ENCODE assay signal across 16 mouse cellular contexts in genomic region chr8:95123455-95123854, GRCm38 (mm10). TPM values are rescaled to one million over a fixed set of nuclear protein-coding genes. Genes with fewer than 3 reads are reported as not detected.
A peak's percentile ranks its signal among the peaks of the same experiment; 100 is the strongest.
DNase-seq lines count a peak whose midpoint lies in the region; ATAC-seq and TF ChIP-seq lines count a peak whose summit lies in the region.
"Had no signal": no experiment of that assay in that cellular context is flagged by ENCODE, and none has a peak within 500 bp of the region (broad histone marks: within the 10 kb centered on the region; RNA-seq: fewer than 3 reads in every experiment).

No protein-coding gene starts in this region.

- no peaks in the 10 kb centered on the region for H3K9me3 ChIP-seq in forebrain, postnatal 0 days (ENCODE audit: low read length)
- H3K9me3 ChIP-seq in forebrain, embryonic 13.5 days (replicated peaks): no peaks in the 10 kb centered on the region
- H3K9me3 ChIP-seq in kidney, postnatal 0 days (replicated peaks; ENCODE audit: low read length): no peaks in the 10 kb centered on the region
- H3K9me3 ChIP-seq in kidney, embryonic 14.5 days (ENCODE audit: control insufficient read depth, low read length): no peaks in the 10 kb centered on the region
- H3K9me3 ChIP-seq in lung, postnatal 0 days (ENCODE audit: low read length): no peaks in the 10 kb centered on the region
- no peaks in the 10 kb centered on the region for H3K9me3 ChIP-seq in neural tube, embryonic 15.5 days (replicated peaks)
- H3K9me3 ChIP-seq: kidney, embryonic 15.5 days; limb, embryonic 12.5 days; lung, embryonic 15.5 days; stomach, embryonic 15.5 days had no signal

- H3K4me1 ChIP-seq in forebrain, postnatal 0 days (ENCODE audit: insufficient read depth): no peaks in the 10 kb centered on the region
- H3K4me1 ChIP-seq in forebrain, embryonic 13.5 days: no peaks in the 10 kb centered on the region
- peaks cover 6% of the 10 kb centered on the region for H3K4me1 ChIP-seq in kidney, postnatal 0 days (replicated peaks; ENCODE audit: insufficient read depth, low read length)
- H3K4me1 ChIP-seq in kidney, embryonic 14.5 days (ENCODE audit: control insufficient read depth, insufficient read depth, low read length): peaks cover 8% of the 10 kb centered on the region; the same call in 1 of the 2 replicates
- no peaks in the 10 kb centered on the region for H3K4me1 ChIP-seq in lung, postnatal 0 days (ENCODE audit: insufficient read depth, low read depth, low read length)
- 0 out of 2 replicates have a peak, but pooled peaks cover 3% of the 10 kb centered on the region for H3K4me1 ChIP-seq in neural tube, embryonic 15.5 days
- H3K4me1 ChIP-seq: limb, embryonic 12.5 days; lung, embryonic 15.5 days; stomach, embryonic 15.5 days had no signal

- H3K4me3 ChIP-seq in forebrain, postnatal 0 days (ENCODE audit: low read depth, low read length): no peak overlapping the region
- no peak overlapping the region for H3K4me3 ChIP-seq in forebrain, embryonic 13.5 days
- no peak overlapping the region for H3K4me3 ChIP-seq in kidney, postnatal 0 days (replicated peaks; ENCODE audit: low read depth, low read length)
- H3K4me3 ChIP-seq in kidney, embryonic 14.5 days (ENCODE audit: low read length): no peak overlapping the region
- H3K4me3 ChIP-seq in lung, postnatal 0 days (ENCODE audit: low read depth, low read length): no peak overlapping the region
- H3K4me3 ChIP-seq in neural tube, embryonic 15.5 days (replicated peaks): no peak overlapping the region
- H3K4me3 ChIP-seq: kidney, embryonic 15.5 days; limb, embryonic 12.5 days; lung, embryonic 15.5 days; stomach, embryonic 15.5 days had no signal

- H3K27ac ChIP-seq in forebrain, postnatal 0 days (ENCODE audit: low read depth, low read length): no peak overlapping the region
- H3K27ac ChIP-seq in forebrain, embryonic 13.5 days: no peak overlapping the region
- no peak overlapping the region for H3K27ac ChIP-seq in kidney, postnatal 0 days
- no peak overlapping the region for H3K27ac ChIP-seq in kidney, embryonic 14.5 days (ENCODE audit: low read depth, low read length)
- H3K27ac ChIP-seq in lung, postnatal 0 days (ENCODE audit: low read length): no peak overlapping the region
- H3K27ac ChIP-seq in neural tube, embryonic 15.5 days (replicated peaks): no peak overlapping the region
- H3K27ac ChIP-seq: kidney, embryonic 15.5 days; limb, embryonic 12.5 days; lung, embryonic 15.5 days; stomach, embryonic 15.5 days had no signal

- H3K9ac ChIP-seq in forebrain, postnatal 0 days: no peak overlapping the region
- H3K9ac ChIP-seq in forebrain, embryonic 13.5 days: no peak overlapping the region
- no peak overlapping the region for H3K9ac ChIP-seq in kidney, postnatal 0 days (ENCODE audit: low read depth, low read length)
- H3K9ac ChIP-seq in kidney, embryonic 14.5 days (ENCODE audit: low read depth, low read length): no peak overlapping the region
- H3K9ac ChIP-seq in lung, postnatal 0 days (replicated peaks; ENCODE audit: low read depth): no peak overlapping the region
- H3K9ac ChIP-seq in neural tube, embryonic 15.5 days (replicated peaks): no peak overlapping the region
- H3K9ac ChIP-seq: kidney, embryonic 15.5 days; limb, embryonic 12.5 days; lung, embryonic 15.5 days; stomach, embryonic 15.5 days had no signal

- no peak overlapping the region for H3K4me2 ChIP-seq in forebrain, postnatal 0 days (ENCODE audit: low read depth)
- H3K4me2 ChIP-seq in forebrain, embryonic 13.5 days: no peak overlapping the region
- H3K4me2 ChIP-seq in kidney, postnatal 0 days (ENCODE audit: low read length): no peak overlapping the region
- H3K4me2 ChIP-seq in kidney, embryonic 14.5 days (replicated peaks; ENCODE audit: low read depth, low read length): no peak overlapping the region
- H3K4me2 ChIP-seq in lung, postnatal 0 days (replicated peaks; ENCODE audit: low read depth, low read length): no peak overlapping the region
- H3K4me2 ChIP-seq in neural tube, embryonic 15.5 days: no peak overlapping the region
- H3K4me2 ChIP-seq: heart, embryonic 11.5 days; kidney, embryonic 15.5 days; limb, embryonic 12.5 days; lung, embryonic 15.5 days; stomach, embryonic 15.5 days had no signal

- no peaks in the 10 kb centered on the region for H3K27me3 ChIP-seq in forebrain, postnatal 0 days (ENCODE audit: insufficient read depth, low read length)
- H3K27me3 ChIP-seq in forebrain, embryonic 13.5 days: no peaks in the 10 kb centered on the region
- H3K27me3 ChIP-seq in kidney, postnatal 0 days (ENCODE audit: insufficient read depth, low read length): no peaks in the 10 kb centered on the region
- H3K27me3 ChIP-seq in kidney, embryonic 14.5 days (ENCODE audit: control insufficient read depth, insufficient read depth, low read length): no peaks in the 10 kb centered on the region
- no peaks in the 10 kb centered on the region for H3K27me3 ChIP-seq in lung, postnatal 0 days (replicated peaks; ENCODE audit: insufficient read depth, low read length)
- H3K27me3 ChIP-seq in neural tube, embryonic 15.5 days (replicated peaks): no peaks in the 10 kb centered on the region
- H3K27me3 ChIP-seq: kidney, embryonic 15.5 days; limb, embryonic 12.5 days; lung, embryonic 15.5 days; Patski; stomach, embryonic 15.5 days had no signal

- no peak for ATAC-seq in forebrain, postnatal 0 days
- no peak for ATAC-seq in forebrain, embryonic 13.5 days
- ATAC-seq in kidney, postnatal 0 days (replicated peaks; ENCODE audit: low FRiP score, low read depth): no peak
- no peak for ATAC-seq in kidney, embryonic 14.5 days (ENCODE audit: low FRiP score, low TSS enrichment)
- ATAC-seq in lung, postnatal 0 days: no peak
- ATAC-seq in neural tube, embryonic 15.5 days (ENCODE audit: low FRiP score): no peak
- ATAC-seq: Patski had no signal

- peaks cover 19% of the 10 kb centered on the region for H3K36me3 ChIP-seq in forebrain, postnatal 0 days (ENCODE audit: insufficient read depth)
- no peaks in the 10 kb centered on the region for H3K36me3 ChIP-seq in forebrain, embryonic 13.5 days (ENCODE audit: poor library complexity, severe bottlenecking)
- H3K36me3 ChIP-seq in kidney, postnatal 0 days (ENCODE audit: insufficient read depth, low read length): peaks cover 10% of the 10 kb centered on the region; the same call in 1 of the 2 replicates
- peaks cover 4% of the 10 kb centered on the region for H3K36me3 ChIP-seq in kidney, embryonic 14.5 days (ENCODE audit: control insufficient read depth, insufficient read depth, low read length)
- no peaks in the 10 kb centered on the region for H3K36me3 ChIP-seq in lung, postnatal 0 days (ENCODE audit: insufficient read depth, low read length)
- H3K36me3 ChIP-seq in neural tube, embryonic 15.5 days: peaks cover 33% of the 10 kb centered on the region

- TF ChIP-seq CTCF in forebrain, postnatal 0 days (IDR thresholded peaks at IDR 0.05; ENCODE audit: low read depth): peak; percentile 41
- peak; percentile 42 for TF ChIP-seq CTCF in kidney, postnatal 0 days (IDR thresholded peaks at IDR 0.05; ENCODE audit: low read depth)
- TF ChIP-seq CTCF in lung, postnatal 0 days (IDR thresholded peaks at IDR 0.05): peak; percentile 42

- no peak for DNase-seq in forebrain, postnatal 0 days
- no peak for DNase-seq in kidney, postnatal 0 days (ENCODE audit: low spot score)
- no peak for DNase-seq in lung, postnatal 0 days (ENCODE audit: low spot score)
- DNase-seq in lung, postnatal 36 days: no peak
- DNase-seq in R1 (ENCODE audit: low read depth, low spot score): peak; percentile 77
- DNase-seq: cerebellum, adult 11 months; heart, postnatal 4 days had no signal

- no peak for TF ChIP-seq EP300 in lung, postnatal 0 days (IDR thresholded peaks at IDR 0.05)

- WGBS in forebrain, postnatal 0 days: 92% methylated on average over 5 of the region's 5 CpGs
- WGBS in forebrain, embryonic 13.5 days: 90% methylated on average over 5 of the region's 5 CpGs
- WGBS in kidney, postnatal 0 days: 94% methylated on average over 5 of the region's 5 CpGs
- WGBS in kidney, embryonic 14.5 days: 93% methylated on average over 5 of the region's 5 CpGs
- 94% methylated on average over 5 of the region's 5 CpGs for WGBS in lung, postnatal 0 days
- 95% methylated on average over 5 of the region's 5 CpGs for WGBS in neural tube, embryonic 15.5 days

RNA-seq across cellular contexts. Expression of gene Katnb1, which starts 42.5 kb away (rescaled TPM):
- 43.9 and 50.6 TPM in 2 replicates for total RNA-seq in forebrain, postnatal 0 days (2014; rRNA removed)
- polyA plus RNA-seq in forebrain, postnatal 0 days (2015; fragmentation: Nextera tagmentation; extraction: Ambion mirVana): 44.7 and 49.5 TPM in 2 replicates
- polyA plus RNA-seq in forebrain, embryonic 13.5 days (2015; fragmentation: Nextera tagmentation; extraction: Ambion mirVana): 37.2 and 40.0 TPM in 2 replicates
- polyA plus RNA-seq in kidney, postnatal 0 days (2015; fragmentation: Nextera tagmentation; extraction: Ambion mirVana): 21.2 and 22.9 TPM in 2 replicates
- polyA plus RNA-seq in kidney, embryonic 14.5 days (2014; fragmentation: Nextera tagmentation; extraction: Ambion mirVana): 18.2 and 32.4 TPM in 2 replicates
- polyA plus RNA-seq in lung, postnatal 0 days (2015; fragmentation: Nextera tagmentation; extraction: Ambion mirVana): 10.4 and 10.8 TPM in 2 replicates
- 41.5 and 43.3 TPM in 2 replicates for polyA plus RNA-seq in neural tube, embryonic 15.5 days (2015; fragmentation: Nextera tagmentation; extraction: Ambion mirVana)
